Mouse (Mus musculus) liver, embryonic 11.5 days (tissue): ENCODE results near the gene Poc1b. TPM values are rescaled to one million over a fixed set of nuclear protein-coding genes. Genes with fewer than 3 reads are reported as not detected.

Experiments
- ATAC-seq: fragments of 200-750 bp; cut with Nextera tagmentation; replicated peaks from 2 replicates; pipeline ENCODE4 v1.8.0; 2017; ENCODE audit warnings: moderate number of reproducible peaks, mild to moderate bottlenecking, moderate TSS enrichment, moderate library complexity; ENCODE audit not compliant: low FRiP score
- DNase-seq: peaks from one replicate; pipeline ENCODE4 v3.0.0-alpha.2; 2017; ENCODE audit warnings: low spot score
- H3K27ac ChIP-seq: fragments of 300-500 bp; sonication (generic); 2 replicates; pipeline ENCODE4 v1.5.1; 2014; ENCODE audit warnings: mild to moderate bottlenecking, low read depth, low read length, control low read depth
- H3K27me3 ChIP-seq: fragments of 300-500 bp; sonication (generic); replicated peaks from 2 replicates; pipeline ENCODE4 v1.6.1; 2014; ENCODE audit warnings: low read length, mixed read lengths; ENCODE audit not compliant: control insufficient read depth, insufficient read depth
- H3K36me3 ChIP-seq: fragments of 300-500 bp; sonication (generic); 2 replicates; pipeline ENCODE4 v1.6.1; 2014; ENCODE audit warnings: mild to moderate bottlenecking, low read length, moderate library complexity, mixed read lengths; ENCODE audit not compliant: control insufficient read depth, insufficient read depth
- H3K4me1 ChIP-seq: fragments of 300-500 bp; sonication (generic); replicated peaks from 2 replicates; pipeline ENCODE4 v1.6.1; 2014; ENCODE audit warnings: low read length, mixed read lengths; ENCODE audit not compliant: control insufficient read depth, insufficient read depth
- H3K4me2 ChIP-seq: fragments of 300-500 bp; sonication (generic); 2 replicates; pipeline ENCODE4 v1.6.1; 2014; ENCODE audit warnings: mild to moderate bottlenecking, control low read depth, moderate library complexity
- H3K4me3 ChIP-seq: fragments of 300-500 bp; sonication (generic); 2 replicates; pipeline ENCODE4 v1.5.1; 2014; ENCODE audit warnings: low read depth, low read length, control low read depth
- H3K9ac ChIP-seq: fragments of 300-500 bp; sonication (generic); 2 replicates; pipeline ENCODE4 v1.6.1; 2014; ENCODE audit warnings: low read depth, low read length, control low read depth
- H3K9me3 ChIP-seq: fragments of 300-500 bp; sonication (generic); 2 replicates; pipeline ENCODE4 v1.6.1; 2016; ENCODE audit warnings: low read length, inconsistent platforms, mixed read lengths; ENCODE audit not compliant: control insufficient read depth
- WGBS: fragments of 180-500 bp; shearing (Covaris S2); extraction: QIAGEN DNeasy Blood & Tissue Kit; methylation state at CpG from one replicate; pipeline ENCODE4 v1.1.7; 2014; 5-methylcytosine and 5-hydroxymethylcytosine counted together
- polyA plus RNA-seq: library from polyadenylated mRNA; unstranded; fragments of >200 nt; fragmentation: Nextera tagmentation; extraction: Ambion mirVana; gene quantifications from 2 replicates; pipeline ENCODE4 v1.2.1, GENCODE M21; 2014

Poc1b gene
- polyA plus RNA-seq, 1 experiment from 2014 or later, result 19.0 TPM

- Histone ChIP-seq H3K4me2 (no peak overlapping the region), H3K27me3 (no peaks in the 10 kb centered on the region), H3K27ac (no peak overlapping the region), H3K4me3 (no peak overlapping the region), H3K9ac (no peak overlapping the region), H3K9me3 (no peaks in the 10 kb centered on the region), H3K4me1 (no peaks in the 10 kb centered on the region), H3K36me3 (no peaks in the 10 kb centered on the region)
- ATAC-seq (no peak), DNase-seq (no peak)
- 94% methylated on average over 1 of the region's 1 CpGs for WGBS
Observed at GRCm38 (mm10) chr10:99188175-99188574, 81.3 kb downstream of the Poc1b start.

DNA sequence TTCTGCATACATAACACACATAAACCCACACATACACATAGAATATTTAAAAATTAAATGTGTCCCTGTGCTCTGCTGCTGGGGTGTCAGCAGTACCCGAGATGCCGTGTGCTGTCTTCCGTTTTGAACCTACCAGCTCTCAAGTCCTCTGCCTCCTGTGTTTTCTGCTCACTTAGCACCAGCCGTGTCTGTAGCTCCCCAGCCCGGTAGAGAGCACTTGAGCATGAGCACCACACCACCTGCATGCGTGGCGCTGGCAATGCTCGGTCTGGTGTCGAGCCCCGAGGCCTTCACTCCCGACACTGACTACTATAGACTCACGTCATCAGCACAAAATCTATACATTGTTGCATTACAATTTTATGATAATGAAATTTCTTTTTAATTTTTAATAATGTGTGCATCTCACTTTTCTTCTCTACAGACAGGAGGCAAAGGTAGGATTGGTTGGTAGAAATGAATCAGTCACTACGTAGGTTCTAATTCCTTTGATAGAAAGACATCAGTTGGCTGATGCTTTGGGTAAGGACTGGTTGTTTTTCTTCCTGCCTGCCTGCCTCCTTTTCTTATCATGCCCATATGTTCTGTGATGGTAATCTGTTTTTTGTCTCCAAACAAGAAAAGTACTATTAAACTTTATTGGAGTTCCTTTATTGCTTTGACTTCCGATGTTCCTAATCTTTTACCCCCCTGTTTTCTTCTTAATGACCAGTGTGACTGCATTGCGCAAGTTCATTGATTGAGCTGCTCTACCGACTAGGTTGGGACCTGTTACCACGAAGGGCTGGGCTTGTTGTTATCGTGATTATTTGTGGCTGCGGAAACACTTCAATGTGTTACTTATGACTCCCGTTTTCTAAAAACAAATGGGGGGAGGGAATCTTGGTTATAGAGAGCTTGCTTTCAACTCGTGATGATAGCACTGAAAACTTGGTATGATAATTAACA, 82.1 kb downstream of the Poc1b start:
- H3K9ac ChIP-seq, result no peak overlapping the region
- no peaks in the 10 kb centered on the region for H3K36me3 ChIP-seq
- ATAC-seq, result no peak
- no peak overlapping the region for H3K27ac ChIP-seq
- WGBS, result 76% methylated on average over 21 of the region's 21 CpGs
- no peaks in the 10 kb centered on the region for H3K9me3 ChIP-seq
- no peak overlapping the region for H3K4me3 ChIP-seq
- DNase-seq, result no peak
- H3K27me3 ChIP-seq, result no peaks in the 10 kb centered on the region
- H3K4me2 ChIP-seq, result no peak overlapping the region
- no peaks in the 10 kb centered on the region for H3K4me1 ChIP-seq

DNA sequence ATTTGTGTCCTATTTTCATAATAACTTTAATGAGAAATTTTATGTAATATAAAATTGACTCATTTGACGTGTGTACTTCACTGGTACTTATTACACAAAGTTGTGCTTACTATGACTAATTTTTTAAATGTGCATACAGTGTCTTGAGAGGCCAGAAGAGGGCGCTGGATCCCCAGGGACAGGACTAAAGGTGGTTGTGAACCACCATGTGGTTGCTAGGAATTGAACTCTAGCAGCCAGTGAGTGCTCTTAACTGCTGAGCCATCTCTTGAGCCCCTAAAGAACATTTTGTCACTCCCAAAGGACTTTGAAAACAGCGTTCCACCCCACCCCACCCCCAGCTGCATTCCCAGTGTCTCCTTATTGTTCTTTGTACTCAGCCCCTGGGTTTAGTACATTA, 84.0 kb downstream of the Poc1b start:
- no peaks in the 10 kb centered on the region for H3K27me3 ChIP-seq
- H3K36me3 ChIP-seq, result no peaks in the 10 kb centered on the region
- H3K4me2 ChIP-seq, result no peak overlapping the region
- no peak overlapping the region for H3K9ac ChIP-seq
- DNase-seq (no peak), ATAC-seq (no peak; the same call in 1 of the 2 replicates)
- H3K4me3 ChIP-seq, result no peak overlapping the region
- H3K27ac ChIP-seq, result no peak overlapping the region
- no peaks in the 10 kb centered on the region for H3K9me3 ChIP-seq
- WGBS, result 44% methylated on average over 3 of the region's 3 CpGs
- no peaks in the 10 kb centered on the region for H3K4me1 ChIP-seq

GRCm38 (mm10) chr10:99194451-99195055, 87.7 kb downstream of the Poc1b start:
- peaks cover 8% of the 10 kb centered on the region; the same call in 1 of the 2 replicates for H3K4me1 ChIP-seq
- 47% methylated on average over 2 of the region's 2 CpGs for WGBS
- H3K36me3 ChIP-seq, result no peaks in the 10 kb centered on the region
- no peak for DNase-seq
- H3K9me3 ChIP-seq, result no peaks in the 10 kb centered on the region
- H3K4me3 ChIP-seq, result no peak overlapping the region
- H3K27ac ChIP-seq, result no peak overlapping the region
- no peak for ATAC-seq
- H3K4me2 ChIP-seq, result no peak overlapping the region
- no peaks in the 10 kb centered on the region for H3K27me3 ChIP-seq
- no peak overlapping the region for H3K9ac ChIP-seq

DNA sequence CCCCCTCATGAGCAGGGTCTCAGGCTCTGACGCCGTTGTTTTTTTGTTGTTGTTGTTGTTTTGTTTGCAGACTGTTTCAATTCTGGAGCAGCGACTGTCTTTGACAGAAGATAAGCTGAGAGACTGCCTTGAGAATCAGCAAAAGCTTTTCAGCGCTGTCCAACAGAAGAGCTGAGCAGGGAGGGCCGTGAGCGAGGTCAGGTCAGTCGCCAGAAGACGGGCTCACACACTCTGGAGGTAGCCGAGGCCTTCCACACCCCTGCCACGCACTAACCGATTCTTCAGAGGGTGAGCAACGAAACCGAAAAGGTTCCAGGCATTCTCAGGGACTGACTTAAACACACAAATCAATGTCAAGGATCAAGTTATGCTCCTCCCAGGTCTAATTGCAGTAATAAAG, 89.7 kb downstream of the Poc1b start:
- Histone ChIP-seq H3K4me3 (no peak overlapping the region), H3K4me2 (no peak overlapping the region), H3K27me3 (no peaks in the 10 kb centered on the region), H3K36me3 (no peaks in the 10 kb centered on the region), H3K9me3 (no peaks in the 10 kb centered on the region), H3K9ac (no peak overlapping the region), H3K27ac (no peak overlapping the region), H3K4me1 (peaks cover 8% of the 10 kb centered on the region; the same call in 1 of the 2 replicates)
- DNase-seq, result no peak
- ATAC-seq, result no peak
- 68% methylated on average over 13 of the region's 13 CpGs for WGBS

DNA sequence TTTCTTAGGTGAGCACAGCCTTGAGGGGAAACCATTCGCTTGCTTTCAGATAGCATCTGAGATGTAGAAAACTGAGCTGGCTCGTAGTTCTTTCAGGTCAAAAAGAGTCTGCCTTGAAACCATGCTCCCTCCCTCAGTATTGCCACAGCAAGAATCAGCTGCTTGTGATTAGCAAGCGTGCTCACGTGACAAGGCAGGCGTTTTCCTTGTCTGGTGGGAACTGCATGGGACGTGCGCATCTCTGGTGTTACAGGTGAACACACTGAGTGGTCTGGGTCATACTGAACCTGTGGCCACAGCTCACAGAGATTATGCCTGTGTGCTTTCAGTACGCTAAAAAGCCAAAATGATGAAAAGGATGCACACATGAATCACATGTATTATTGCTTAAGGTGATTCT, 90.3 kb downstream of the Poc1b start:
- Histone ChIP-seq H3K4me3 (no peak overlapping the region), H3K36me3 (no peaks in the 10 kb centered on the region), H3K4me2 (no peak overlapping the region), H3K9me3 (no peaks in the 10 kb centered on the region), H3K27me3 (no peaks in the 10 kb centered on the region), H3K27ac (no peak overlapping the region), H3K4me1 (peaks cover 11% of the 10 kb centered on the region; the same call in 1 of the 2 replicates), H3K9ac (no peak overlapping the region)
- WGBS, result 80% methylated on average over 8 of the region's 8 CpGs
- ATAC-seq (no peak), DNase-seq (no peak)

DNA sequence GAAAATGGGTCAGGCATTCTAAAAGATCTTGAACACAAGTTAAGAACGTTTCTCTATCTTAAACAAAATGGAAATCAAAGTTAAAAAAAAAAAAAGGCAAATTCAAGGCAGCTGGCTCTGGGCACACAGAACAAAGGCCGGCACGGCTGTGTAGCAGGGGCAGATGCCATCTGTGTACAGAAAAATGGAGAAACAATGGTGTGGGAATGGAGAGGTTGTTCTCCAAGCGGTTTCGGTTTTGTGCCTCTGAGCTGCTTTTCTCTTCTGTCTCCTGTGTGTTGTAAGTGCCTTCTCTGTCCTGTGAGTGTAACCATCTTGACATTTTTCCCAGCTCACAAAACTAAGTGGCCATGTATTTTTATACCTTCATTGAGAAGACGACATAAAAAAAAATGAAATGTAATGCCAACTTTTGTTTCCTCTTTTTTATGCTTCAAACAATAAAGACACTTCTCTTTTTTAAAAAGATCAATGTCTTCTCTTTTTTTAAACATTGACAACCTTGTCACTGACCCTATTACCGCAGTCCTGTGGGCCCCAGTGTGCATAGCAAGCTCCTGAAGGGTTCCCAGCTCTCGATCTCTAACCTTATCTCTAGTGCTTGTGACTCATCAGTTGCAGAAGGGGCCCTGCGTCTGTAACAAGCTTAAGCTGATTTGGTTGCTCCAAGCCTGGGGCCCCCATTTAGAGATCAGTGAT, 90.9 kb downstream of the Poc1b start:
- Histone ChIP-seq H3K4me3 (no peak overlapping the region), H3K27me3 (no peaks in the 10 kb centered on the region), H3K9me3 (no peaks in the 10 kb centered on the region), H3K4me2 (no peak overlapping the region; the same call in 1 of the 2 replicates), H3K36me3 (no peaks in the 10 kb centered on the region), H3K9ac (no peak overlapping the region), H3K27ac (no peak overlapping the region), H3K4me1 (peaks cover 11% of the 10 kb centered on the region; the same call in 1 of the 2 replicates)
- WGBS, result 63% methylated on average over 9 of the region's 9 CpGs
- ATAC-seq (peak; percentile 83), DNase-seq (no peak)

DNA sequence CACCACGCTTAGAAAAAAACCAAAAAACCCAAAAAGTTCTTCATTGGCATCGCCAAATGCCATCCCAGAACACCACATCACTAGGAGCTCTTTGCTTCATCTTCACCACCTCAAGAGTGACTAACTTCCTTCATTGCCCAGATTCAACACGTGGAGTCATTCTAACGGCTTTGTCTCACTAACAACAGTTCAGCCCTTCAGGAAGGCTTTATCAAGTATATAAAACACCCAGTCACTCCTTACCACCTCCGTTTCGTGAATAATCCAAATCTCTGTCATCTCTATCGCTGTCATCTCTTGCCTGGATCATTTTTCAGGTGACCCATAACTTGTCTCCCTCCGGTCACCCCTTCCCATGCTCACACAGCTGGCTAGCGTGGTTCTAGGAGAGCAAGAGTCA, 92.1 kb downstream of the Poc1b start:
- H3K4me2 ChIP-seq, result no peak overlapping the region
- no peak overlapping the region for H3K27ac ChIP-seq
- H3K9ac ChIP-seq, result no peak overlapping the region
- 88% methylated on average over 9 of the region's 9 CpGs for WGBS
- no peak for DNase-seq
- no peaks in the 10 kb centered on the region for H3K27me3 ChIP-seq
- H3K9me3 ChIP-seq, result no peaks in the 10 kb centered on the region
- no peak for ATAC-seq
- H3K4me1 ChIP-seq, result peaks cover 11% of the 10 kb centered on the region
- no peak overlapping the region for H3K4me3 ChIP-seq
- no peaks in the 10 kb centered on the region for H3K36me3 ChIP-seq
